Mouse (Mus musculus): ENCODE results near the gene 2310061I04Rik. TPM values are rescaled to one million over a fixed set of nuclear protein-coding genes. Genes with fewer than 3 reads are reported as not detected.
A peak's percentile ranks its signal among the peaks of the same experiment; 100 is the strongest.

Gene 2310061I04Rik
- total and polyA plus RNA-seq, 2 experiments = 4.9 to 35.3 TPM

- peaks cover 6% of the 10 kb centered on the region; the same call in 1 of the 2 replicates for H3K27me3 ChIP-seq (ENCODE audit: control insufficient read depth, insufficient read depth, low read length)
- peak overlapping the region; percentile 77 for H3K4me3 ChIP-seq (ENCODE audit: insufficient read depth, low read depth, low read length)
- TF ChIP-seq POLR2A (IDR thresholded peaks at IDR 0.05; ENCODE audit: extremely low read depth, insufficient read depth, low read length) (no peak), CTCF (IDR thresholded peaks at IDR 0.05; ENCODE audit: low read depth, low read length) (no peak)
- peak; percentile 10 for DNase-seq (ENCODE audit: extremely low read depth, low read depth, low spot score)
- peaks cover 6% of the 10 kb centered on the region for H3K4me1 ChIP-seq (ENCODE audit: control insufficient read depth, insufficient read depth, low read length)
- H3K79me2 ChIP-seq (ENCODE audit: control insufficient read depth, insufficient read depth, low read length) = no peaks in the 10 kb centered on the region
- no peaks in the 10 kb centered on the region for H3K36me3 ChIP-seq (ENCODE audit: control insufficient read depth, insufficient read depth, low read length)
- 54% methylated on average over 17 of the region's 17 CpGs for WGBS
- H3K9ac ChIP-seq (ENCODE audit: low read depth, low read length) = peak overlapping the region; percentile 87
- peak overlapping the region; percentile 84 for H3K27ac ChIP-seq (replicated peaks; ENCODE audit: insufficient read depth, low read depth, low read length)
Measured at GRCm38 (mm10) chr17:35868165-35868820, 28.9 kb downstream of the 2310061I04Rik start.

- Histone ChIP-seq H3K4me1 (ENCODE audit: control insufficient read depth, insufficient read depth, low read length) (peaks cover 6% of the 10 kb centered on the region), H3K4me3 (ENCODE audit: insufficient read depth, low read depth, low read length) (peak overlapping the region; percentile 77), H3K36me3 (ENCODE audit: control insufficient read depth, insufficient read depth, low read length) (no peaks in the 10 kb centered on the region), H3K27ac (replicated peaks; ENCODE audit: insufficient read depth, low read depth, low read length) (peak overlapping the region; percentile 65), H3K79me2 (ENCODE audit: control insufficient read depth, insufficient read depth, low read length) (no peaks in the 10 kb centered on the region), H3K9ac (ENCODE audit: low read depth, low read length) (peak overlapping the region; percentile 78), H3K27me3 (ENCODE audit: control insufficient read depth, insufficient read depth, low read length) (peaks cover 6% of the 10 kb centered on the region; the same call in 1 of the 2 replicates)
- no peak for TF ChIP-seq POLR2A (IDR thresholded peaks at IDR 0.05; ENCODE audit: extremely low read depth, insufficient read depth, low read length)
- TF ChIP-seq CTCF (IDR thresholded peaks at IDR 0.05; ENCODE audit: low read depth, low read length) = peak; percentile 33; the same call in 1 of the 2 replicates
- WGBS = 28% methylated on average over 26 of the region's 26 CpGs
- peak; percentile 24 for DNase-seq (ENCODE audit: extremely low read depth, low read depth, low spot score)
Measured at GRCm38 (mm10) chr17:35866911-35867890, 30.0 kb downstream of the 2310061I04Rik start.

GRCm38 (mm10) chr17:35866281-35866831 lies 30.9 kb downstream of the 2310061I04Rik start:
- Histone ChIP-seq H3K4me3 (ENCODE audit: insufficient read depth, low read depth, low read length) (peak overlapping the region; percentile 77), H3K36me3 (ENCODE audit: control insufficient read depth, insufficient read depth, low read length) (no peaks in the 10 kb centered on the region), H3K4me1 (ENCODE audit: control insufficient read depth, insufficient read depth, low read length) (peaks cover 6% of the 10 kb centered on the region), H3K27ac (replicated peaks; ENCODE audit: insufficient read depth, low read depth, low read length) (peak overlapping the region; percentile 65), H3K79me2 (ENCODE audit: control insufficient read depth, insufficient read depth, low read length) (no peaks in the 10 kb centered on the region), H3K27me3 (ENCODE audit: control insufficient read depth, insufficient read depth, low read length) (peaks cover 6% of the 10 kb centered on the region; the same call in 1 of the 2 replicates), H3K9ac (ENCODE audit: low read depth, low read length) (peak overlapping the region; percentile 78)
- TF ChIP-seq CTCF (IDR thresholded peaks at IDR 0.05; ENCODE audit: low read depth, low read length) (no peak), POLR2A (IDR thresholded peaks at IDR 0.05; ENCODE audit: extremely low read depth, insufficient read depth, low read length) (0 out of 2 replicates have a peak, but pooled peaks have one; percentile 5)
- DNase-seq (ENCODE audit: extremely low read depth, low read depth, low spot score) = no peak
- 2% methylated on average over 38 of the region's 38 CpGs for WGBS

- H3K27me3 ChIP-seq (ENCODE audit: control insufficient read depth, insufficient read depth, low read length) = peaks cover 6% of the 10 kb centered on the region; the same call in 1 of the 2 replicates
- H3K4me1 ChIP-seq (ENCODE audit: control insufficient read depth, insufficient read depth, low read length) = peaks cover 6% of the 10 kb centered on the region
- TF ChIP-seq CTCF (IDR thresholded peaks at IDR 0.05; ENCODE audit: low read depth, low read length) = no peak
- no peak for TF ChIP-seq POLR2A (IDR thresholded peaks at IDR 0.05; ENCODE audit: extremely low read depth, insufficient read depth, low read length)
- DNase-seq (ENCODE audit: extremely low read depth, low read depth, low spot score) = no peak
- H3K36me3 ChIP-seq (ENCODE audit: control insufficient read depth, insufficient read depth, low read length) = no peaks in the 10 kb centered on the region
- peak within 1 kb of the TSS; percentile 78 for H3K9ac ChIP-seq (ENCODE audit: low read depth, low read length)
- H3K27ac ChIP-seq (replicated peaks; ENCODE audit: insufficient read depth, low read depth, low read length) = peak within 1 kb of the TSS; percentile 65
- H3K79me2 ChIP-seq (ENCODE audit: control insufficient read depth, insufficient read depth, low read length) = no peaks in the 10 kb centered on the region
- H3K4me3 ChIP-seq (ENCODE audit: insufficient read depth, low read depth, low read length) = peak within 1 kb of the TSS; percentile 77
- WGBS = 3% methylated on average over 48 of the region's 48 CpGs
Measured at GRCm38 (mm10) chr17:35865481-35866280, 31.6 kb downstream of the 2310061I04Rik start, which contains the start of gene Ppp1r18. Gene Ppp1r18 (plus strand): TSS chr17:35865593.

Data from liver, adult 2 months (tissue).